Mouse (Mus musculus) bone marrow macrophage, adult 2 months (primary cell): ENCODE data around the gene Cnot4.

Experiments
- CTCF ChIP-seq: IDR thresholded peaks from 2 replicates; pipeline ENCODE4 v1.5.1; 2012; ENCODE audit warnings: low read depth, mild to moderate bottlenecking, low read length, moderate library complexity
- POLR2A ChIP-seq: IDR thresholded peaks from 2 replicates; pipeline ENCODE4 v1.6.1; 2012; ENCODE audit warnings: mild to moderate bottlenecking, low read depth, low read length, borderline replicate concordance

- TF ChIP-seq CTCF (no peak), POLR2A (no peak)
Observed at GRCm38 (mm10) chr6:34988081-34988761, 145.3 kb downstream of the Cnot4 start, which contains the start of gene Slc23a4.
